Mouse (Mus musculus) cerebellum, adult 2 months (tissue): Measurements from ENCODE around the gene Selenoi. TPM values are rescaled to one million over a fixed set of nuclear protein-coding genes. Genes with fewer than 3 reads are reported as not detected.

Experiments
- DNase-seq, 2 experiments: peaks; one replicate each; pipeline ENCODE4 v3.0.0; 2021
- H3K27ac ChIP-seq: fragments of 200-500 bp; 2 replicates; pipeline ENCODE4 v1.5.1; 2012; ENCODE audit warnings: low read length, control low read depth, inconsistent platforms; ENCODE audit not compliant: insufficient read depth
- H3K27me3 ChIP-seq: fragments of 200-500 bp; 2 replicates; pipeline ENCODE4 v1.6.1; 2012; ENCODE audit warnings: inconsistent platforms, mild to moderate bottlenecking, low read length, moderate library complexity; ENCODE audit not compliant: control insufficient read depth, insufficient read depth
- H3K4me1 ChIP-seq: fragments of 200-500 bp; 2 replicates; pipeline ENCODE4 v1.6.1; 2011; ENCODE audit warnings: low read length; ENCODE audit not compliant: control insufficient read depth, insufficient read depth
- H3K4me3 ChIP-seq: fragments of 200-500 bp; replicated peaks from 2 replicates; pipeline ENCODE3; 2011; ENCODE audit warnings: mild to moderate bottlenecking, low read depth, low read length, control low read depth; ENCODE audit not compliant: insufficient read depth
- CTCF ChIP-seq: fragments of 200-500 bp; IDR thresholded peaks from 2 replicates; pipeline ENCODE4 v1.5.1; 2011; ENCODE audit warnings: low read depth, mild to moderate bottlenecking, control low read depth, low read length, moderate library complexity, borderline replicate concordance; ENCODE audit not compliant: insufficient read depth
- POLR2A ChIP-seq: fragments of 200-500 bp; IDR thresholded peaks from 2 replicates; pipeline ENCODE4 v1.6.1; 2011; ENCODE audit warnings: low read length, control low read depth, borderline replicate concordance; ENCODE audit not compliant: insufficient read depth
- WGBS: fragments of 180-500 bp; shearing (Covaris S2); methylation state at CpG from one replicate; pipeline ENCODE4 v1.1.7; 2018; 5-methylcytosine and 5-hydroxymethylcytosine counted together
- polyA plus RNA-seq: library from polyadenylated mRNA; depleted of rRNA; stranded (reverse); fragments of >200 nt; gene quantifications from 2 replicates; pipeline ENCODE4 v1.2.3, GENCODE M21; 2012; rRNA removed

Selenoi gene
- polyA plus RNA-seq, 1 experiment, result 33.9 TPM

GRCm38 (mm10) chr5:30276361-30276760 lies 44.0 kb downstream of the Selenoi start:
- no peak for TF ChIP-seq POLR2A
- no peak for TF ChIP-seq CTCF
- H3K27ac ChIP-seq, result no peak overlapping the region
- DNase-seq, result peak in 1 of 2 experiments; percentile 70
- no peaks in the 10 kb centered on the region for H3K27me3 ChIP-seq
- H3K4me3 ChIP-seq, result no peak overlapping the region
- peaks cover 7% of the 10 kb centered on the region for H3K4me1 ChIP-seq
- WGBS, result 43% methylated on average over 2 of the region's 2 CpGs

GRCm38 (mm10) chr5:30278952-30279351 lies 46.6 kb downstream of the Selenoi start:
- Histone ChIP-seq H3K27me3 (no peaks in the 10 kb centered on the region), H3K4me1 (peaks cover 3% of the 10 kb centered on the region), H3K27ac (no peak overlapping the region), H3K4me3 (no peak overlapping the region)
- no peak for DNase-seq
- TF ChIP-seq POLR2A (no peak), CTCF (no peak)
- 84% methylated on average over 3 of the region's 3 CpGs for WGBS

- Histone ChIP-seq H3K4me3 (no peak overlapping the region), H3K27me3 (no peaks in the 10 kb centered on the region)
These were observed 47.1 kb downstream of the Selenoi start for GRCm38 (mm10) chr5:30279446-30279845.

GRCm38 (mm10) chr5:30280864-30281263 lies 48.5 kb downstream of the Selenoi start:
- H3K27me3 ChIP-seq, result no peaks in the 10 kb centered on the region
- no peak for DNase-seq
- peaks cover 3% of the 10 kb centered on the region for H3K4me1 ChIP-seq
- 36% methylated on average over 9 of the region's 9 CpGs for WGBS
- peak overlapping the region; percentile 70 for H3K4me3 ChIP-seq
- TF ChIP-seq POLR2A, result no peak
- no peak for TF ChIP-seq CTCF
- no peak overlapping the region for H3K27ac ChIP-seq

More at GRCm38 (mm10) chr5:30279446-30279845, 47.1 kb downstream of the Selenoi start:
- 89% methylated on average over 4 of the region's 4 CpGs for WGBS
- TF ChIP-seq POLR2A (no peak), CTCF (no peak)
- peaks cover 3% of the 10 kb centered on the region for H3K4me1 ChIP-seq
- H3K27ac ChIP-seq, result no peak overlapping the region
- DNase-seq, result no peak

- no peak for TF ChIP-seq CTCF
- no peak for TF ChIP-seq POLR2A
- 2% methylated on average over 26 of the region's 26 CpGs for WGBS
- no peak within 1 kb of the TSS for H3K27ac ChIP-seq
These were observed 48.9 kb downstream of the Selenoi start, which contains the start of gene Drc1 for GRCm38 (mm10) chr5:30281291-30281732. Gene Drc1 (plus strand): TSS chr5:30281388.

DNA sequence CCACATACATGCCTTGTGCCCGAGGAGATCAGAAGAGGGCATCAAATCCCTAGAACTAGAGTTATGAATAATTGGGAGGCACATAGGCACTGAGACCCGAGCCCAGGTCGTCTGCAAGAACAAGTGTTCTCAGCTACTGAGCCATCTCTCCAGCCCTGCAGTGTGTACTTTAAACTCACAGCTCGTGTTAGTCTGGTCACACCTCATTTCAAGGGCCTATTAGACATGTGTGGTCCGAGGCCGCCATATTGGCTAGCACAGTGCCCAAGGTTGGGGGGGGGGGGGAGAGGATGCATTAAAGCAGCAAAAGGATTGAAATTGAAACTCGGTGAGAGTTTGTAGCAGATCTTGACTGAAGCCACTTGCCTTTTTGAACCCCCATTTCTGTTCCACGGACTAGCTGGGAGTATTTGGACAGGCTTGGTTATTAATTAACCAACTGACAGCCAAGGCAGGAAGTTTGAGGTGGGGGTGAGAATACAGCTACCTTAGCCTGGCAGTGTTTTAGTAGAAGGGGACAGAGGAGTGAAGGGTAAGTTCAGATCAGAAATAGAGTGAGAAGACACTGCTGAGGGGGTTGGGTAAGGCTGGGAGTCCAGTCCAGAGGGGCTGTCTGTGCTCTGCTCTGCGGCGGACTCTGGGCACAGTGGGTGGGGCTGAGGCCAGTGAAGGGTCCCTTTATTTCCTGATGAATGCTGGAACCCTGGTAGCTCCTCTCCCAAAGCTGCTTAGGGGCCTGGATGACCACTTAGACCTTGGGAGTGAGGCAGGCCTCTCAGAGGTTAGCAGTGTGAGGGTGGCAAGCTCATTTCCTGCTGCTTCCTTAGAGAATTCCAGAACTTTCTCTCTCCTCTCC lies 53.8 kb downstream of the Selenoi start:
- H3K27ac ChIP-seq, result no peak overlapping the region
- no peaks in the 10 kb centered on the region for H3K27me3 ChIP-seq
- TF ChIP-seq CTCF (no peak), POLR2A (no peak)
- H3K4me1 ChIP-seq, result no peaks in the 10 kb centered on the region
- WGBS, result 86% methylated on average over 10 of the region's 10 CpGs
- no peak for DNase-seq
- no peak overlapping the region for H3K4me3 ChIP-seq

More at GRCm38 (mm10) chr5:30281291-30281732, 48.9 kb downstream of the Selenoi start, which contains the start of gene Drc1:
- peak within 1 kb of the TSS; percentile 70 for H3K4me3 ChIP-seq
- H3K4me1 ChIP-seq, result peaks cover 2% of the 10 kb centered on the region
- peak; percentile 66 to 69 for DNase-seq
- H3K27me3 ChIP-seq, result no peaks in the 10 kb centered on the region

- no peaks in the 10 kb centered on the region for H3K4me1 ChIP-seq
- H3K27me3 ChIP-seq, result no peaks in the 10 kb centered on the region
- H3K27ac ChIP-seq, result no peak overlapping the region
- no peak overlapping the region for H3K4me3 ChIP-seq
- TF ChIP-seq POLR2A (no peak), CTCF (no peak)
- no peak for DNase-seq
- 82% methylated on average over 9 of the region's 9 CpGs for WGBS
These were observed 54.9 kb downstream of the Selenoi start for GRCm38 (mm10) chr5:30287106-30287882.

Other genes with a start within 250 kb of the Selenoi start
- not detected in 2 replicates for gene Il6, start 219.5 kb upstream of the Selenoi start, polyA plus RNA-seq
- 3.5 and 4.5 TPM in 2 replicates for gene Tyms, start 159.0 kb upstream of the Selenoi start, polyA plus RNA-seq
- 23.7 and 25.6 TPM in 2 replicates for gene Garem2, start 127.4 kb upstream of the Selenoi start, polyA plus RNA-seq
- 7.0 and 7.6 TPM in 2 replicates for gene 3110082J24Rik, start 126.5 kb upstream of the Selenoi start, polyA plus RNA-seq
- gene Hadha, start 77.4 kb upstream of the Selenoi start, polyA plus RNA-seq, result 88.2 and 89.6 TPM in 2 replicates
- 129 and 148 TPM in 2 replicates for gene Hadhb, start 77.3 kb upstream of the Selenoi start, polyA plus RNA-seq
- gene Adgrf3, start 26.9 kb upstream of the Selenoi start, polyA plus RNA-seq, result not detected in 2 replicates
- gene Drc1, start 48.8 kb downstream of the Selenoi start, polyA plus RNA-seq, result 2.4 and 2.5 TPM in 2 replicates
- 2.6 and 3.1 TPM in 2 replicates for gene Otof, start 229.4 kb downstream of the Selenoi start, polyA plus RNA-seq
- gene 1700001C02Rik, start 233.5 kb downstream of the Selenoi start, polyA plus RNA-seq, result 0.52 and 1.7 TPM in 2 replicates